Mouse (Mus musculus) megakaryocyte-erythroid progenitor cell, adult 5-6 weeks (primary cell): ENCODE measurements around the gene Sowaha. TPM values are rescaled to one million over a fixed set of nuclear protein-coding genes. Genes with fewer than 3 reads are reported as not detected.

Experiments used
- ATAC-seq: replicated peaks from 2 replicates; pipeline ENCODE4 v1.8.0; 2016; ENCODE audit warnings: mild to moderate bottlenecking, inconsistent platforms; ENCODE audit not compliant: severe bottlenecking, poor library complexity, low FRiP score, low TSS enrichment
- total RNA-seq, 2 experiments: library from RNA; stranded (forward) in 1 of 2; stranded (reverse) in 1 of 2; fragments of 200-1000, 215-1000 nt in 1 of 2; fragments of >200 nt in 1 of 2; fragmentation: Nextera tagmentation in 1 of 2; gene quantifications; 2 replicates each; pipeline ENCODE4 v1.2.3; 2014 to 2017

The Sowaha gene
- total RNA-seq, 2 experiments from 2014 or later: 3.7 to 3.9 TPM

DNA sequence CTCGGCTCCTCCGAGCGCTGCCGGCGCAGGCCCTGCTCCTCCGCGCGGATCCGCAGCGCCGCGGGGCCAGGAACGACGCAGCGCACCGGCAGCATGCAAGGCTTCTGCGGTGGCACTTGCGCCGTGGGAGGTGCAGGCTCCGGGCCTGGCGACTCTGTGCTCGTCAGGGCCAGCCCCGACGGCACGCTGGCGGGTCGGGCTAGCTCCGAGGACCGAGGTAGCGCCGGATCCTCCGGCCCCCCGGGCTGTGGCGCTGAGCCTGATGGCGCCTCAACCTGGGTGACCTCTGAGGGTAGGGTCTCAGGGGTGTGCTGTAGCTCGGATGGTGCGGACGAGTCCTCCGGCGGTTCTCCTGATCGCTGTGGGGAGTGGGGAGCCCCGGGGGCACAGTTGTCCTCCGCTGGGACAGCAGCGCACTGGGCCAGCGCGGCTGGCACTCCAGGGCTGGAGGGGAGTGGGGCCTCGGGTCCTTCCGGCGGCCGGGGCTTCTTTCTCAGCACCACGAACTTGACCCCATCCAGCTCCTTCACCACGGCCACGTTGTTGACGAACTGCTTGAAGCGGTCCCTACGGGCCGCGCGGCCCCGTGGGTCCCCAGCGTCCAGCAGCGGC is 797 bp downstream of the Sowaha start:
- no peak for ATAC-seq

DNA sequence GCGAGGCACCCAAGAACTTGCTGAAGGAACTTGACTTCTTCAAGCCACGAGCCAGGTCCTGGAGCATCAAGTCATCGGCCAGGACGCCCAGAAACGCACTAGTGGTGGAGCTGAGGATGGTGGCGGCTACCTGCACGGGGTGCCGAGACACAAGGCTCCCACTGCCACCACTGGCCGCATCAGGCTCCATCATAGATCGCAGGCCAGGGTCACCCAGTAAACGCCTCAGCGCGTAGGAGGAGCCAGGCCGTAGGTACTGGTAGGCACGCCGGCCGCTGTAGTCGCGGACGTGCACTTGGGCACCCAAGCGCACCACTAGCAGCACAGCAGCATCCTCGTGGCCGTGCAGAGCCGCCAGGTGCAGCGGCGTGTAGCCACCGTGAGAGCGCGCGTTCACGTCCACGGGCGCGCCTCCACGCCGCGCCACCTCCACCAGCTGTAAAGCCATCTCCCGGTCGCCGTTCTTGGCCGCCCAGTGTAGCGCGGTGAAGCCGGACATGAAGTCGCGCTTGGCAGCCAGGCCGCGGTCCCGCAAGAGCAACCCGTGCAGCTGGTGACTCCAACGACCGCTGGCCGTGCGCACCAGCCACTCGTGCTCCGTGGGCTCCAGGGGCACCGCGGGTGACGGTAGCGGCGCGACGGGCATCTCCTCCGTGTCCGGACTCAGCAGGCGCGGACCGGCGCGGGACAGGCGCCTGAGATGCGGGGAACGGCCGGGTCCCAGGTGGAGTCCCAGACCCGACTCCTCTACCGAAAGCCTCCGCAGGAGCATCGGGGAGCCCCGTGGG is 1.5 kb downstream of the Sowaha start:
- no peak for ATAC-seq

DNA sequence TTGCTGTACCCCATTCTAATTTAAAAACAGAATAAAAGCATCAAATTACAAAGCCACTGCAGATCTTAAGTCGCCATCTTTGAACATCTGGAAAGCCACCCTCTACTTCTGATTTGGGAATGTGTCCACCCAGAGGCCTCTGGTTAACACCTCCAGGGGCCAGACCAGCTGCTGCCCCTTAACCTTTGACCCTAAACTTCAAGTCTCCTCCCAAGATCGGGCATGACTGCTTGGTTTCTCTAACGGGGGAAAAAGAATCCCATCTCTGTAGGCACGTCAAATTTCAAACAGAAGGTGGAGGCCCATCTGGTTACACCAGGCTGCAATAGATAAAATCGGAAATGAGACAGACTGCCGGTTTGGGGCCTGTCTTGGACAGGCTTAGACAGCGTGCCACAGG is 2.2 kb downstream of the Sowaha start:
- ATAC-seq: no peak

DNA sequence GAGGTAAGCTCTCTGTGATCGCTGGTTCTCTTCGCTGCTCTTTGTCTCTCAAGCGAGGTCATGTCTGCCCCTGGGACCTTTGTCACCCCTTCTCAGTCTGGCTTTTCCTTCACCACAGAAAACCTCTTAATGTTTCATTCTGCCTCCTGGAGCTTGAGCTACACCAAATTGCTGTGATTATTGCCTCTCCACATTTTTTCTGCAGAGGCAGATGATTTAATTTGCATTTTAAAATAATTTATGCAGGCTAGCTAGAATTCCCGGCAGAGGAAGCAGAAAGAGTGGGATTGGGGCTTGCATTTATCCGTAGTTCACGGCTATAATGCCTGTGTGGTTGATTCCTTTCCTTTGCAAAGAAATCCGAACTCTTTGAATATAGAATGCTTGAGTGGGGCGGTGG is 4.5 kb downstream of the Sowaha start:
- ATAC-seq: no peak

DNA sequence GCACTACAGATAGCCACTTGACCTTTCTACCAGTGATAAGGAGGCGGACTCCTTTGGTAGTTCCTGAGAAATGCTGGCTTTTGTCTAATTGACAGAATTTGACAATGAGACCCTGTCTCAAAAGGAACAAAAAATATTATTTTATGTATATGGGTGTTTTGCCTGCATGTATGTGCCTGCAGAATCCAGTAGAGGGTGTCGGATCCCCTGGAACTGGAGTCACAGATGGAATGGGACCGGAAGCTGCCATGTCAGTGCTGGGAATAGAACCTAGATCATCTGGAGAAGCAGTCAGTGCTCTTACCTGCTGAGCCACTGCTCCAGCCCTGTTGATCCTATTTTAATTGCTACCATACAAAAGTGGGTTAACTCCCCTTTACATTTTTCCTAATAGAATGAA is 7.4 kb downstream of the Sowaha start:
- ATAC-seq: no peak

DNA sequence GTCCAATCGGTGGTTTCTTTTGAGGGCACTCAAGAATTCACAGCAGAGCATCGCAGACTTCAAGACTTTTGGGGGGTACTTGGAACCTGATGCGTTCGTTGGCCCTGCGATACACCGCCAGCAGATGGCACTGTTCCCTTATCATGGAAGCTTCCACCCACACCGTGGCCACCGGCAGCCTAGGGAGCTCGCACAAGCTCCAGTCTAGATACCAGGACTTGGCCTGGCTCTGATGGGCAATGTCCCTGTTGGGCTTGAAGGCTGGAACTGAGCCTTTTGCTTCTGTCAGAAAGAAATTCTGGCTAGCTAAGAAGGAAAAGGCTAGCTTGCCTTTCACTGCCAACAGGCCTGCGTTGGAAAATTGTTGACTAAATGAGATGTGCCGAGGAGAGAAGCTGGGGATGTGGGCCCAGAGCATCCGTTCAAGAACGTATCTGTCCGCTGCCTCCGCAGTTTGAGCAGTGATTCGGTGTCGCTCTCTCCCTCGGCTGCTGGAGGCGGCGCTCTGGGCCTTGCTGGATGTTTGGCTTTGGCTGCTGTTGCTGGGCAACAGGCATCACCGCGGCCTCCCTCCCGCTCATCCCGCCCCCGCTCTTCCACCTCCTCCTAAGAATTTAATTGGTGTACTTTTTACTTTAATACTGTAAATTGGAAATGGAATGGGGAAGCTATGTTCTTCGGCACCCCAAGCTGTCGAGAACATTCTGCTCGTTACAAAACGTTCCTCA is 9.9 kb downstream of the Sowaha start, which contains the start of gene Gm9837:
Gene Gm9837 (minus strand): TSS at position 512 of the 728 bp plus-strand sequence.
- ATAC-seq: peak; percentile 89

DNA sequence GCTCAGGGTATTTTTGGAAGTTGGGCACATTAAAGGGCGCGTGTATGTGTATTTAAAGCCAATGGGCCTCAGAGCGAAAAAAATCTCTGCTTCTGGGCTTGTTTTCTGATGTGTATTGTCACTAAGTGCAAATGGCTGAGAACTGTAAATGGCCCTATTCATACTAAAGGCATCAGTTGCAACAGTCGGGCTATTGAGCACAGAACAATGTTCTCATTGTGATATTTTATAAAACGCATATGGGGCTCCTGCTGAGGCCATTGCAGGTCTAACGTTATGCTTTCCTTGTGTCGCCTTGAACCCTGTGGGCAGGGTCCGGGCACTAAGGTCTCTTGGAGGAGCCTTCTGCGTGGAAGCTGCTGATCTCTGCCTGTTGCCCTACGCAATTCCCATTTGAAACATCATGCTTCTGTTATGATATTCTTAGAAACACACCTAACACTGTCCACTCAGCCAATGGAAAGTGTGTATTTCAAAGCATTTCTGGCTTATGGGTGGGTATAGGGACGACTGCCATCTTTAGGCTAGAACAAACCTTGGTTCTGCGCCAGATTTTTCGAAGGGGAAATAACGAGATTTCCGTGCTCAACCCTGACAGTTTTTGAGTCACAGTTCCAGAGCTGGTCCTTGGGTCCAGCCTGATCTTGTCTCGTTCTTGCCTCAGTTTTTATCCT is 10.6 kb downstream of the Sowaha start:
- ATAC-seq: no peak

DNA sequence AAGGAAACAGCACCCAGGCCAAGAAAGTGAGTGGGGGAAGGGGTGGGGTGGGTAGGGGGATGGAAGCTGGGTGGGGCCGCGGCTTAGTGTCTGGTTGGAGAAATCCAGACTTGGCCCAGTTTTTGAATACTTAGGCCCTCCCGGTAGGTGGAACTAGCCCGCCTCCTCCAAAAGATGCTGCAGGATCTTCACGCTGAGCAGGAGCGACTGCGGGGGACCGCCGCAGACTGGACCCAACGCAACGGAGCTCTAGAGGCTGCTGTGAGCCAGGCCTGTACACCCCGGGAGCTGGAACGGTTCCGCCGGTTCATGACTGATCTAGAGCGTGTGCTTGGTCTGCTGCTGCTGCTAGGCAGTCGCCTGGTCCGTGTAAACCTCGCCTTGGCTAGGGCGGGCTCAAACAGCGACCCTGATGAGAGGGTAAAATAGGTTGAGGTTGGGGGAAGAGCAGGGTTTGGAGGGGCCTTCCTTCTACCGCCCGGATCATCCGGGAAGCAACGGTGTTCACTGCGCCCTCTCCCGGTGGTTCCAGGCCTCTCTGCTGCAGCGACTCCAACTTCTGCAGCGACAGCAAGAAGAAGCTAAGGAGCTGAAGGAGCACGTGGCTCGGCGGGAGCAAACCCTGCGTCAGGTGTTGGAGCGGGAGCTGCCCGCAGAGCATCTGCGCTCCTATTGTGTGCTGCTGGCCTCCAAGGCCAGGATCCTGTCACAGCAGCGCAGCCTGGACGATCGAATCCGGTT is 13.7 kb downstream of the Sowaha start:
- peak; percentile 46; the same call in 1 of the 2 replicates for ATAC-seq

DNA sequence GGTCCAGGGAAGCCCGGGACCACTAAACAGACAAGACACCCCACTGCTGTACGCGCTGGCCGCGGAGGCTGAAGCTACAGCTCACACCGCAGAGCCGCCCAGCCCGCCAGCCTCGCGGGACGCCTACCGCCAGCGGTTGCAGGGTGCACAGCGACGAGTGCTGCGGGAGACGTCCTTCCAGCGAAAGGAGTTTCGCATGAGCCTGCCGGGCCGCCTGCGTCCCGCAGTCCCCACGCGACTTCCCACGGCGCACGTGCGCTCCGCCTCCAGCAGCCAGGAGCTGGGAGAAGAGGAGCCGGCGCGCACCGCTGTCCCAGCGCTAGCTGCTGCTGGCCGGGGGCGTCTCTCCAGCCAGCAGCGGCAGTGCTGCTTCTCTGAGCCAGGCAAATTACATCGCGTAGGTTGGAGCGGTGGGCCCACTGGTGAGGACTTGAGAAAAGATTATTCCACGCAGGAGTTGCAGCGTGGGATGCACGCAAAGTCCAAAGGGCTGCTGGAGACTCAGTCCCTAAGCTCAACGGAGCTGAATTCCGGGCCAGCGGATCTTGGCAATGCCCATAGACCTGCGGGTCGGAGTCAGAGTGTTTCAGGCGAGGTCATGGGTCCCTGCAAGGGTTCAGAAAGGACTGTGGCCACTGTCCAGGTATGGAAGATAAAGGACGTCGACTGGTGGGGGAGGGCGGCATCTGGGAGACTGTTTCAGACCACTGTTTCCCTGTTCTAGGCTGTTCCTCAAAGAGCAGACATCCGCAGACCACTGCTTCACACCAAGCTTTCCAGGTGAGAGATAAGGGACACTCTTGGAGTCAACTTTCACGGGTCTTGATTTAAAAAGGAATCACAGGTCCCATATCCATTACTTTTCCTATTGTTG is 16.3 kb downstream of the Sowaha start:
- no peak for ATAC-seq

DNA sequence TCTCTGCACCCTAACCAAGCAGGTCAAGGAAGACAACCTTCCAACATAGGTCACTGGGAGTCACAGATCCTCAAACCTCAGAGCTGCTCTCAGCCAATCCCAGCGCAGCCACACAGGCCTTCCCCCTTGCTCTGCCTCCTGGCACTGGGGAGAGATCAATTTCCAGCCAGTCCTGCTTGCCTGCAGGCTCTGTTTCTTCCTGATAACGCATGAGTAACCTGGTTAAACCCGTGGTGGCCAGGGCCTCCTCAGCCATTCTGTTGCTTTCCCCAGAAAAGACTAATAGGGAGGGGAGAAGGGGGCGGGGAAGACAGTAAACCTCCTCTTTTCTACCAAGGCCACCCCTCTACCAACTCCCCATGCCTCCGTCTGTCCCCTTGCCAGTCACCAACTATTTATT is 18.3 kb downstream of the Sowaha start:
- ATAC-seq: peak; percentile 81

DNA sequence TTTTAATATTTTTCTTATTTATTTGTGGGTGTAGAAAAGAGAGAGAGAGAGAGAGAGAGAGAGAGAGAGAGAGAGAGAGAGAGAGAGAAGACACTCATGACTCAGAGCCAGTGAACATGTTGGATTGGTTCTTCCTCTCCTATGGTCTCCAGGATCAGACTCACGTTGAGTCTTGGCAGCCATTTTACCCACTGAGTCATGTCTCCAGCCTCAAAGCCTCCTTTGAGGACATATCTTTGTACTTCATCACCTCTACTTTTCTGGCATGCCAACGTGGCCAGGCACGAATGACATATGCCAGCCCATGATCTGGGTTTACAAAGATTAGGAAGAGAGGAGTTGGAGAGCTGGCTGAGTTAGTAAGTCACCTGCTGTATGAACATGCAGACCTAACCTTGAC is 19.9 kb downstream of the Sowaha start:
- ATAC-seq: no peak

DNA sequence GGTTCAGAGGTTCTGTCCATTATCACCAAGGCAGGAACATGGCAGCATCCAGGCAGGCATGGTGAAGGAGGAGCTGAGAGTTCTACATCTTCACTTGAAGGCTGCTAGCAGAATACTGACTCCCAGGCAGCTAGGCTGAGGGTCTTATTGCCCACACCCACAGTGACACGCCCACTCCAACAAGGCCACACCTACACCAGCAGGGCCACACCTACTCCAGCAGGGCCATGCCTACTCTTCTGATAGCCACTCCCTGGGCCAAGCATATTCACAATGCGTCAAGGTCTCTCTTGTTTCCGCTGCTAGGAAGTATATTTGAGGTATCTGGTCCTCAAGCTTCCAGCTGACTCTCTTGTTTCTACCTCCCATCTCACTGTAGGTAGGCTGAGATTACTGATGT is 21.1 kb downstream of the Sowaha start:
- ATAC-seq: no peak

DNA sequence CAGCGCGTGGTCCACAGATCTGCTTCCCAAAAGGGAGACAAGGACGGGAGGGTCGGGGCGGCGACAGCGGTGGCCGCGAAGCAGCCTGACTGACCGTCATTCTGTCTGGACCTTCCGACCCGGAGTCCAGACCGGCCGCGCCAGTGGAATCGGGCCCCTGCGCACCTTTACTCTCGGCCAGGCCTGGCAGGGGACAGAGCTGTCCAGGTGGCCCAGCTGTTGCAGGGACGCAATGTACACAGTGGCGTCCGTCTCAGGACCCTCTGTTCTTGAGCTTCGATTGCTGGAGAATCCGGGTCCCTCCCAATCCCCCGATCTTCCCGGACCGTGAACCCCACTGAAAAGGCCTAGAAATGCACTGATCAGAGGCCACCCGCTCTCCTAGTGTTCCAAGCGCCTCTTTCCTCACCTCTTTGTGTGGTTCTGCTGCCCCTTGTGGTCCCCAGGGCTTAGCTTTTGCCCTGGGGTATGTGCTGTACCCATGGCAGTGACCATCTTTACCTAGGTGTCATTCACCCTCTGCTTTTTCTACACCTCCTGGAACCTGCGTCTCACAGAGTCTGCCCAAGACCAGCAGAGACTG is 22.6 kb downstream of the Sowaha start:
- no peak for ATAC-seq

DNA sequence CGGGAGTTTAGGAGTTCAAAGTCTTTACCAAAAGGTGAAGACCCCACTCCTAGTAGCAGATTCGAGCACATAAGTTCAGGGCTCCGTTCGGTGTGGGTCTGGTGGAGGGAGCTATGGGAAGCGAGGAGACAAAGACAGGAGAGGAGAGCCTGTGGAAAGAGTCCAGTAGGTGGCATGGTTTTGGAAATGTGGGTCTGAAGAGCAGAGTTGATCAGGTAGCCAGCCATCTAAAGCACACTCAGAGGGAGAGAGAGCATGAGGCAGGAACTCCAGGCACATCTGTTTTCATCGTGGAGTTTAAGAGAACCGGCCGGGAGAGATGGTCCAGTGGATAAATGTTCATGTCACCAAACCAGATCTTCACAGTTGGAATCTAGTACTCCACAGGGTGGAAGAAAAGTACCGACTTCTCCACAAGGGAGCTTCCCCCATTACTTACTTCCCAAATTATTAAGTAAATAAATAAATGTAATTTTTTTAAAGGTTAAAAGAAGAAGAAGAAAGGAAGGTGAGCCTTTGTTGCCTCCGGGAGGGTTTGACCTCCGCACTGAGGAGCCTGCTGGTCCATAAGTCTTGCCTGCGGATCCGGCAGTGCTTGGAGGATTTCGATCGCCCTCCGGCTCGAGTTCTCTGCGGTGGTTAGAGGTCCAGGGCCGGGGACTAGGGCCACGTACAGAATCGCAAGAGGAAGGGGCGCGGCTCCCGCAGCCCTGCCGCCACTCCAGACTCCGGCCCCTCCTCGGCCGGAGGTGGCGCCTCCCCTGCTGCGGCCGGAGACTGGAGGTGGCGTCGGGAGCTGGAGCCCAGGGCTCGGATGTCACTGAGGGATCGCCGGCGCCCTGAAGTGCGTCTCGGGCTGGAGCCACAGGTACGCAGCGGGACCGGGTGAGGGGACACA is 23.4 kb downstream of the Sowaha start, which contains the start of the genes Gm10447 and Shroom1:
Gene Gm10447 (minus strand): TSS at position 637 of the 898 bp plus-strand sequence.
Gene Shroom1 (plus strand): TSS at position 732 of the 898 bp plus-strand sequence.
- ATAC-seq: peak; percentile 36; the same call in 1 of the 2 replicates

DNA sequence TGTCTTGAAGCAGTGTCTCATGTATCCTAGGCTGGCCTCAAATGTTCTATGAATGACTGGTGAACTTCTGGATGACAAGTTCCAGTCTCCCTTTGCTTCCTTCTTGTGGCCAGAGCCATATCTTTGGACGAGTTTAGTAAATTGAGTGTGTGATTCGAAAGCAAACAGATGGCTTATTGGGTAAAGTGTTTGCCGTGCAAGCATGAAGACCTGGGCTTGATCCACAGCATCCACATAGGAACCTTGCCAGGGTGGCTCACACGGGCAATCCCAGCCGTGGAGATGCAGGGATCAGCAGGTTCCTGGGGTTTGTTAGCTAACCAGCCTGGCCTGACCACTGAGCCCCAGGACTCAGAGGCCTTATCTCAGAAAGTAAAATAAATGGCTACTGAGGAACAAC is 27.0 kb downstream of the Sowaha start:
- no peak for ATAC-seq

DNA sequence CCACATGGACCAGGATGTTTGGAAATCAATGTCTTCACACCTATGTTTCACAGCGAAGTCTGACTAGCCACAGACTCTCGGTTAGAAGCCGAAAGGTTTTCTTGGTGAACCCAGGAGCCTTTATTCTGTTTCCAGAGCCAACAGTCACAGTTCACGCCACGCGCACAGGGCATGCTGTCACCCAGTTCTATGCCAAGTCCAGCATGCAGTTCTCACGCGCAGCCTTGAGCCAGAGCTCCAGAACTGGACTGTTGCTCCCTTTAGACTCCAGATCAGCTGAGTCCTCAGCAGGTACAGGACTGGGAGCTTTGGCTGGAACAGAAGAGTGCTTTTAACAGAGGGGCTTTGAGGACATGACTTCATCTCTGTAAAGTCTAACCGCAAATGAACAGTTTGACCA is 27.7 kb downstream of the Sowaha start:
- no peak for ATAC-seq

DNA sequence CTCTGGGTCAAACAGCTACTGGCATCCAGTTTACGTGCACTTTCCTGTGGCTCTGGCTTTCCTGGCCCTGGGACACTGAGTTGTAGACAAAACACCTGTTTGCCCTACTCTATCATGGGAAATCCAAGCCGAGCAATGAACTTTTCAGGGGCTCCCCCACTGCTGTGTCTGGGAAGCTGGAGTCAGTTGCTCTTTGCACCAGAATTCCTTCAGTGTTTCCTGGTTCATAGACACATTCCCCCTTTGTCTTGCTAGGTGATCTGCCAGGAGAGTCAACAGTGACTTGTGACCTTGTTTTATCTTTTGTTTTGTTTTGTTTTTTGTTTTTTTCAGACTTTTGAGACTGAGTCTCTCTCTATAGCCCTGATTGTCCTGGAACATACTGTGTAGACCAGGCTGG is 28.7 kb downstream of the Sowaha start:
- ATAC-seq: no peak
